Mouse (Mus musculus) limb, embryonic 14.5 days (tissue): ENCODE measurements around the gene Chn2. TPM values are rescaled to one million over a fixed set of nuclear protein-coding genes. Genes with fewer than 3 reads are reported as not detected.

Experiments
- ATAC-seq: fragments of 200-750 bp; cut with Nextera tagmentation; 2 replicates; pipeline ENCODE4 v1.8.0; 2017; ENCODE audit warnings: low read depth, moderate number of reproducible peaks, moderate TSS enrichment; ENCODE audit not compliant: low FRiP score
- DNase-seq: peaks from one replicate; pipeline ENCODE4 v3.0.0-alpha.2; 2015; ENCODE audit warnings: low spot score
- H3K27ac ChIP-seq: fragments of 300-500 bp; sonication (generic); replicated peaks from 2 replicates; pipeline ENCODE4 v1.5.1; 2014; ENCODE audit warnings: low read depth, mild to moderate bottlenecking, low read length, moderate library complexity, mixed read lengths
- H3K27me3 ChIP-seq: fragments of 300-500 bp; sonication (generic); 2 replicates; pipeline ENCODE4 v1.6.1; 2014; ENCODE audit warnings: low read length, mixed read lengths; ENCODE audit not compliant: control insufficient read depth, insufficient read depth
- H3K36me3 ChIP-seq: fragments of 300-500 bp; sonication (generic); 2 replicates; pipeline ENCODE4 v1.6.1; 2014; ENCODE audit warnings: mild to moderate bottlenecking, low read length, moderate library complexity, mixed read lengths; ENCODE audit not compliant: control insufficient read depth, insufficient read depth
- H3K4me1 ChIP-seq: fragments of 300-500 bp; sonication (generic); 2 replicates; pipeline ENCODE4 v1.6.1; 2014; ENCODE audit warnings: antibody characterized with exemption, low read length, mixed read lengths; ENCODE audit not compliant: control insufficient read depth, insufficient read depth
- H3K4me2 ChIP-seq: fragments of 300-500 bp; sonication (generic); replicated peaks from 2 replicates; pipeline ENCODE4 v1.6.1; 2014; ENCODE audit warnings: low read depth, mild to moderate bottlenecking, low read length, moderate library complexity; ENCODE audit not compliant: severe bottlenecking
- H3K4me3 ChIP-seq: fragments of 300-500 bp; sonication (generic); replicated peaks from 2 replicates; pipeline ENCODE4 v1.5.1; 2014; ENCODE audit warnings: low read length
- H3K9ac ChIP-seq: fragments of 300-500 bp; sonication (generic); 2 replicates; pipeline ENCODE4 v1.6.1; 2014; ENCODE audit warnings: mild to moderate bottlenecking, low read depth, low read length, moderate library complexity; ENCODE audit not compliant: severe bottlenecking
- H3K9me3 ChIP-seq: fragments of 300-500 bp; sonication (generic); 2 replicates; pipeline ENCODE4 v1.6.1; 2016; ENCODE audit warnings: low read length; ENCODE audit not compliant: control insufficient read depth
- POLR2A ChIP-seq: fragments of 200-500 bp; IDR thresholded peaks from 2 replicates; pipeline ENCODE4 v1.8.0; 2012; ENCODE audit warnings: inconsistent platforms, mild to moderate bottlenecking, moderate library complexity, borderline replicate concordance; ENCODE audit not compliant: insufficient read depth, insufficient read length; ENCODE audit errors: extremely low read depth
- WGBS: fragments of 180-500 bp; shearing (Covaris S2); extraction: QIAGEN DNeasy Blood & Tissue Kit; methylation state at CpG from one replicate; pipeline ENCODE4 v1.1.7; 2014; 5-methylcytosine and 5-hydroxymethylcytosine counted together
- polyA plus RNA-seq, 2 experiments: library from polyadenylated mRNA; depleted of rRNA in 1 of 2; stranded (reverse) in 1 of 2; unstranded in 1 of 2; fragments of >200 nt; fragmentation: Nextera tagmentation in 1 of 2; extraction: Ambion mirVana in 1 of 2; gene quantifications; 2 replicates each; pipeline versions ENCODE4 v1.2.1 to v1.2.3; 2012 to 2014

The Chn2 gene
- polyA plus RNA-seq, 2 experiments = 11.5 to 14.3 TPM

DNA sequence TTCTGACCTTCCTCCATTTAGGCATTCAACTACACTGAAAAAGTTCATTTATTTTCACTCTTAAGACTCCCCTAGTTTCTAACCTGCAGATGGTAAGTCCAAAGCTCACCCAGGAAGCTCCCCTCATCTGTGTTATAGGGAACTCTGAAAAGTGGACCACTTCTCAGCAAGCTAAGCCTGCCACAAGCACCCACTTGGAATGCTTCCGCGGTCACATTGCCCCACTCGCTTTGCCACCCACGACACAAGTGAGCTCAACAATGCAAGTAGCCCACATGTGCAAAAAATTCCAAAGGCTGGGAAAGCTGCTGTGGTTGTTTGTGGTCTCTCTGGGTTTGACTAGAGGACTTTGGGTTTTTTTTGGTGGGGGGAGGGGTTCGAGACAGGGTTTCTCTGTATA, 301.8 kb downstream of the Chn2 start:
- Histone ChIP-seq H3K4me3 (no peak overlapping the region), H3K4me2 (no peak overlapping the region), H3K27me3 (no peaks in the 10 kb centered on the region), H3K4me1 (no peaks in the 10 kb centered on the region), H3K9ac (no peak overlapping the region), H3K36me3 (no peaks in the 10 kb centered on the region), H3K9me3 (no peaks in the 10 kb centered on the region), H3K27ac (no peak overlapping the region)
- DNase-seq = no peak
- no peak for ATAC-seq
- TF ChIP-seq POLR2A = no peak
- 87% methylated on average over 5 of the region's 5 CpGs for WGBS

DNA sequence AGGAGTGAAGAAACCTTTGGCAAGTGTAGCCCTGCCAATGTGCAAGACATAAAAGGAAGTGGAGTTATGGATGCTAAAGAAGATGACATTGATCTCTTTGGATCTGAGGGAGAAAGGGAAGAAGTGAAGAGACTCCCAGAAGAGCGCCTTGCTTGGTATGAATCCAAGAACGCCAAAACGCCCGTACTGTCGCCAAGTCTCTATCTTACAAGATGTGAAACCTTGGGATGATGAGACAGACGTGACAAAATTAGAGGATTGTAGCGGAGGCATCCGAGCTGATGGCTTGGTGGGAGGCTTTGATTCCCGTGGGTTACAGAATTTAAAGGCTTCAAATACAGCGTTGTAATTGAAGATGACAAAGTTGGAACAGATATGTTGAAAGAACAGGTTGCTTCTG, 302.9 kb downstream of the Chn2 start:
- no peak for TF ChIP-seq POLR2A

More for the DNA sequence above, 302.9 kb downstream of the Chn2 start:
- H3K27me3 ChIP-seq = no peaks in the 10 kb centered on the region
- no peak for ATAC-seq
- WGBS = 86% methylated on average over 10 of the region's 10 CpGs
- no peaks in the 10 kb centered on the region for H3K9me3 ChIP-seq
- H3K4me2 ChIP-seq = no peak overlapping the region
- H3K9ac ChIP-seq = no peak overlapping the region
- no peak overlapping the region for H3K4me3 ChIP-seq
- DNase-seq = no peak
- no peaks in the 10 kb centered on the region for H3K36me3 ChIP-seq
- no peaks in the 10 kb centered on the region for H3K4me1 ChIP-seq
- H3K27ac ChIP-seq = no peak overlapping the region

Other genes starting within 250 kb of the Chn2 start
- 68.1 and 102 TPM in 2 replicates for gene Tril, start 218.7 kb upstream of the Chn2 start, polyA plus RNA-seq (2012; rRNA removed)
- gene Tril, start 218.7 kb upstream of the Chn2 start, polyA plus RNA-seq (2014; fragmentation: Nextera tagmentation; extraction: Ambion mirVana) = 70.0 and 90.7 TPM in 2 replicates
- gene Cpvl, start 60.9 kb upstream of the Chn2 start, polyA plus RNA-seq (2012; rRNA removed) = 0.20 and 0.23 TPM in 2 replicates
- gene Cpvl, start 60.9 kb upstream of the Chn2 start, polyA plus RNA-seq (2014; fragmentation: Nextera tagmentation; extraction: Ambion mirVana) = 0.21 and 0.30 TPM in 2 replicates